Mouse (Mus musculus) E14TG2a.4 (cell line): Measurements from ENCODE around the gene Smad5.

Experiments
- CTCF ChIP-seq: conservative IDR thresholded peaks from 2 replicates; pipeline ENCODE4 v1.5.1; 2014; ENCODE audit warnings: low read length
- NANOG ChIP-seq: IDR thresholded peaks from 2 replicates; pipeline ENCODE4 v1.6.1; 2014; ENCODE audit warnings: borderline replicate concordance, low read length, mixed read lengths
- POU5F1 ChIP-seq: IDR thresholded peaks from 2 replicates; pipeline ENCODE4 v1.6.1; 2014; ENCODE audit warnings: low read length, borderline replicate concordance

GRCm38 (mm10) chr13:56751774-56752173 lies 49.0 kb downstream of the Smad5 start:
- TF ChIP-seq CTCF (no peak), POU5F1 (no peak), NANOG (no peak)
